Mouse (Mus musculus) thymus, postnatal 14 days (tissue): ENCODE data around the gene Ankrd27.
"Not testable (repeated sequence)": the region's sequence is repeated elsewhere in the genome, so short reads cannot be mapped to it uniquely, and the experiment has no call there.

Experiments
- DNase-seq: peaks from one replicate; pipeline ENCODE4 v3.0.0; 2021

Ankrd27 gene

GRCm38 (mm10) chr7:35586055-35586905, at the start of gene Ankrd27:
Gene Ankrd27 (plus strand): TSS chr7:35586244.
- DNase-seq, result peak; percentile 95

- no peak for DNase-seq
Measured at GRCm38 (mm10) chr7:35537562-35537961, 48.5 kb upstream of the Ankrd27 start, which contains the start of gene Tdrd12. Gene Tdrd12 (minus strand): TSS chr7:35537745.

- peak; percentile 64 for DNase-seq
Measured at GRCm38 (mm10) chr7:35545881-35546280, 40.2 kb upstream of the Ankrd27 start.

- peak; percentile 63 for DNase-seq
Measured at GRCm38 (mm10) chr7:35553751-35554604, 32.1 kb upstream of the Ankrd27 start.

- peak; percentile 46 for DNase-seq
Measured at GRCm38 (mm10) chr7:35554605-35555175, 31.4 kb upstream of the Ankrd27 start.

- peak; percentile 89 for DNase-seq
Measured at GRCm38 (mm10) chr7:35555224-35556204, 30.5 kb upstream of the Ankrd27 start.

- DNase-seq, result no peak
Measured at GRCm38 (mm10) chr7:35556205-35556603, 29.8 kb upstream of the Ankrd27 start, which contains the start of gene Nudt19. Gene Nudt19 (minus strand): TSS chr7:35556304.

- no peak for DNase-seq
Measured at GRCm38 (mm10) chr7:35556905-35557304, 29.1 kb upstream of the Ankrd27 start.

- no peak for DNase-seq
Measured at GRCm38 (mm10) chr7:35557577-35557976, 28.5 kb upstream of the Ankrd27 start.

- no peak for DNase-seq
Measured at GRCm38 (mm10) chr7:35558681-35559080, 27.4 kb upstream of the Ankrd27 start.

GRCm38 (mm10) chr7:35559838-35560237, 26.2 kb upstream of the Ankrd27 start:
- DNase-seq, result no peak

- no peak for DNase-seq
Measured at GRCm38 (mm10) chr7:35563071-35563470, 23.0 kb upstream of the Ankrd27 start.

GRCm38 (mm10) chr7:35564067-35564865, 21.8 kb upstream of the Ankrd27 start:
- DNase-seq, result no peak

GRCm38 (mm10) chr7:35564872-35565271, 21.2 kb upstream of the Ankrd27 start:
- not testable (repeated sequence) for DNase-seq

GRCm38 (mm10) chr7:35565965-35566364, 20.1 kb upstream of the Ankrd27 start:
- not testable (repeated sequence) for DNase-seq

GRCm38 (mm10) chr7:35569724-35570123, 16.3 kb upstream of the Ankrd27 start:
- not testable (repeated sequence) for DNase-seq

- DNase-seq, result not testable (repeated sequence)
Measured at GRCm38 (mm10) chr7:35570883-35571282, 15.2 kb upstream of the Ankrd27 start.

- peak; percentile 64 for DNase-seq
Measured at GRCm38 (mm10) chr7:35579849-35580248, 6.2 kb upstream of the Ankrd27 start.

GRCm38 (mm10) chr7:35582719-35583118, 3.3 kb upstream of the Ankrd27 start:
- DNase-seq, result peak; percentile 44

GRCm38 (mm10) chr7:35583476-35584025, 2.5 kb upstream of the Ankrd27 start:
- DNase-seq, result no peak
